Mouse (Mus musculus): Measurements from ENCODE around the gene Creb5. TPM values are rescaled to one million over a fixed set of nuclear protein-coding genes. Genes with fewer than 3 reads are reported as not detected.

Gene Creb5
- polyA plus RNA-seq (2012; rRNA removed) (20.0 and 27.5 TPM in 2 replicates), polyA plus RNA-seq (2014; fragmentation: Nextera tagmentation; extraction: Ambion mirVana) (46.1 and 61.2 TPM in 2 replicates)

GRCm38 (mm10) chr6:53287038-53287561 is at the start of gene Creb5:
TSS of gene Creb5 (plus strand) at chr6:53287270.
- H3K36me3 ChIP-seq (ENCODE audit: control insufficient read depth, insufficient read depth, low read length), result no peaks in the 10 kb centered on the region
- 3% methylated on average over 44 of the region's 45 CpGs for WGBS
- peak within 1 kb of the TSS; percentile 89 for H3K27ac ChIP-seq (replicated peaks; ENCODE audit: low read depth, low read length)
- no peaks in the 10 kb centered on the region for H3K9me3 ChIP-seq (ENCODE audit: control insufficient read depth, low read length)
- H3K4me1 ChIP-seq (ENCODE audit: control insufficient read depth, insufficient read depth, low read length), result peaks cover 18% of the 10 kb centered on the region
- H3K9ac ChIP-seq (ENCODE audit: low read depth, low read length, severe bottlenecking), result peak within 1 kb of the TSS; percentile 87
- H3K4me2 ChIP-seq (replicated peaks; ENCODE audit: low read depth, low read length, severe bottlenecking), result peak within 1 kb of the TSS; percentile 84
- ATAC-seq (ENCODE audit: low FRiP score, low read depth) (peak; percentile 89), DNase-seq (ENCODE audit: low spot score) (peak; percentile 99)
- H3K4me3 ChIP-seq (replicated peaks; ENCODE audit: low read length), result peak within 1 kb of the TSS; percentile 80
- peaks cover 12% of the 10 kb centered on the region; the same call in 1 of the 2 replicates for H3K27me3 ChIP-seq (ENCODE audit: control insufficient read depth, insufficient read depth, low read length)
- TF ChIP-seq POLR2A (IDR thresholded peaks at IDR 0.05; ENCODE audit: borderline replicate concordance, extremely low read depth, insufficient read depth, insufficient read length), result no peak

GRCm38 (mm10) chr6:53259841-53260240 is 27.2 kb upstream of the Creb5 start:
- Histone ChIP-seq H3K36me3 (ENCODE audit: control insufficient read depth, insufficient read depth, low read length) (no peaks in the 10 kb centered on the region), H3K27me3 (ENCODE audit: control insufficient read depth, insufficient read depth, low read length) (no peaks in the 10 kb centered on the region), H3K4me1 (ENCODE audit: control insufficient read depth, insufficient read depth, low read length) (no peaks in the 10 kb centered on the region), H3K9me3 (ENCODE audit: control insufficient read depth, low read length) (no peaks in the 10 kb centered on the region), H3K4me2 (replicated peaks; ENCODE audit: low read depth, low read length, severe bottlenecking) (no peak overlapping the region), H3K4me3 (replicated peaks; ENCODE audit: low read length) (no peak overlapping the region), H3K9ac (ENCODE audit: low read depth, low read length, severe bottlenecking) (no peak overlapping the region), H3K27ac (replicated peaks; ENCODE audit: low read depth, low read length) (no peak overlapping the region)
- ATAC-seq (ENCODE audit: low FRiP score, low read depth), result no peak
- WGBS, result 93% methylated on average over 3 of the region's 3 CpGs
- no peak for TF ChIP-seq POLR2A (IDR thresholded peaks at IDR 0.05; ENCODE audit: borderline replicate concordance, extremely low read depth, insufficient read depth, insufficient read length)
- DNase-seq (ENCODE audit: low spot score), result no peak

- H3K27ac ChIP-seq (replicated peaks; ENCODE audit: low read depth, low read length), result no peak overlapping the region
- H3K27me3 ChIP-seq (ENCODE audit: control insufficient read depth, insufficient read depth, low read length), result no peaks in the 10 kb centered on the region
- no peak for TF ChIP-seq POLR2A (IDR thresholded peaks at IDR 0.05; ENCODE audit: borderline replicate concordance, extremely low read depth, insufficient read depth, insufficient read length)
- 63% methylated on average over 11 of the region's 11 CpGs for WGBS
- DNase-seq (ENCODE audit: low spot score) (no peak), ATAC-seq (ENCODE audit: low FRiP score, low read depth) (no peak)
- no peak overlapping the region for H3K4me3 ChIP-seq (replicated peaks; ENCODE audit: low read length)
- no peak overlapping the region for H3K4me2 ChIP-seq (replicated peaks; ENCODE audit: low read depth, low read length, severe bottlenecking)
- H3K4me1 ChIP-seq (ENCODE audit: control insufficient read depth, insufficient read depth, low read length), result peaks cover 4% of the 10 kb centered on the region; the same call in 1 of the 2 replicates
- H3K9ac ChIP-seq (ENCODE audit: low read depth, low read length, severe bottlenecking), result no peak overlapping the region
- H3K36me3 ChIP-seq (ENCODE audit: control insufficient read depth, insufficient read depth, low read length), result no peaks in the 10 kb centered on the region
- no peaks in the 10 kb centered on the region for H3K9me3 ChIP-seq (ENCODE audit: control insufficient read depth, low read length)
These were observed 24.7 kb upstream of the Creb5 start for GRCm38 (mm10) chr6:53262401-53262800.

- WGBS, result 25% methylated on average over 7 of the region's 7 CpGs
- Histone ChIP-seq H3K9me3 (ENCODE audit: control insufficient read depth, low read length) (no peaks in the 10 kb centered on the region), H3K4me2 (replicated peaks; ENCODE audit: low read depth, low read length, severe bottlenecking) (0 out of 2 replicates have a peak overlapping the region, but pooled peaks have one; percentile 10), H3K4me1 (ENCODE audit: control insufficient read depth, insufficient read depth, low read length) (peaks cover 18% of the 10 kb centered on the region; the same call in 1 of the 2 replicates), H3K27me3 (ENCODE audit: control insufficient read depth, insufficient read depth, low read length) (no peaks in the 10 kb centered on the region), H3K9ac (ENCODE audit: low read depth, low read length, severe bottlenecking) (no peak overlapping the region), H3K36me3 (ENCODE audit: control insufficient read depth, insufficient read depth, low read length) (no peaks in the 10 kb centered on the region), H3K27ac (replicated peaks; ENCODE audit: low read depth, low read length) (no peak overlapping the region), H3K4me3 (replicated peaks; ENCODE audit: low read length) (no peak overlapping the region)
- DNase-seq (ENCODE audit: low spot score), result peak; percentile 75
- TF ChIP-seq POLR2A (IDR thresholded peaks at IDR 0.05; ENCODE audit: borderline replicate concordance, extremely low read depth, insufficient read depth, insufficient read length), result no peak
- ATAC-seq (ENCODE audit: low FRiP score, low read depth), result no peak
These were observed 20.0 kb upstream of the Creb5 start for GRCm38 (mm10) chr6:53267036-53267435.

- no peak for TF ChIP-seq POLR2A (IDR thresholded peaks at IDR 0.05; ENCODE audit: borderline replicate concordance, extremely low read depth, insufficient read depth, insufficient read length)
- no peaks in the 10 kb centered on the region for H3K9me3 ChIP-seq (ENCODE audit: control insufficient read depth, low read length)
- ATAC-seq (ENCODE audit: low FRiP score, low read depth) (no peak), DNase-seq (ENCODE audit: low spot score) (no peak)
- no peaks in the 10 kb centered on the region for H3K27me3 ChIP-seq (ENCODE audit: control insufficient read depth, insufficient read depth, low read length)
- H3K4me3 ChIP-seq (replicated peaks; ENCODE audit: low read length), result no peak overlapping the region; the same call in 1 of the 2 replicates
- H3K27ac ChIP-seq (replicated peaks; ENCODE audit: low read depth, low read length), result 0 out of 2 replicates have a peak overlapping the region, but pooled peaks have one; percentile 10
- H3K36me3 ChIP-seq (ENCODE audit: control insufficient read depth, insufficient read depth, low read length), result no peaks in the 10 kb centered on the region
- H3K4me1 ChIP-seq (ENCODE audit: control insufficient read depth, insufficient read depth, low read length), result peaks cover 18% of the 10 kb centered on the region; the same call in 1 of the 2 replicates
- H3K9ac ChIP-seq (ENCODE audit: low read depth, low read length, severe bottlenecking), result no peak overlapping the region
- 13% methylated on average over 12 of the region's 12 CpGs for WGBS
- H3K4me2 ChIP-seq (replicated peaks; ENCODE audit: low read depth, low read length, severe bottlenecking), result peak overlapping the region; percentile 32
These were observed 19.2 kb upstream of the Creb5 start for GRCm38 (mm10) chr6:53267732-53268505.
